Mouse (Mus musculus): Measurements from ENCODE around the gene Mrps21. TPM values are rescaled to one million over a fixed set of nuclear protein-coding genes. Genes with fewer than 3 reads are reported as not detected.

Mrps21 gene
- total and polyA plus RNA-seq, 3 experiments: 251 to 557 (median 317) TPM

- no peak overlapping the region for H3K4me3 ChIP-seq (replicated peaks in 1 of 3; ENCODE audit: low read depth in 2 of 3, low read length in 2 of 3, poor library complexity in 1 of 3)
- no peaks in the 10 kb centered on the region for H3K79me2 ChIP-seq (replicated peaks; ENCODE audit: control insufficient read depth, extremely low read depth, insufficient read depth, poor library complexity, severe bottlenecking)
- no peak overlapping the region for H3K27ac ChIP-seq (ENCODE audit: insufficient read depth, low read depth)
- H3K27me3 ChIP-seq (replicated peaks): peaks cover 12% of the 10 kb centered on the region
- H3K9me3 ChIP-seq (replicated peaks; ENCODE audit: low read length): no peaks in the 10 kb centered on the region
- no peak for TF ChIP-seq ZMIZ1 (IDR thresholded peaks at IDR 0.05; ENCODE audit: low read depth, low read length)
- no peak for TF ChIP-seq ELF1 (IDR thresholded peaks at IDR 0.05; ENCODE audit: low read depth, low read length)
- no peak for TF ChIP-seq EP300 (IDR thresholded peaks at IDR 0.05; ENCODE audit: low read length)
- TF ChIP-seq CTCF (conservative IDR thresholded peaks at IDR 0.05 in 1 of 2, IDR thresholded peaks at IDR 0.05 in 1 of 2; ENCODE audit: low read depth in 2 of 2, low read length in 2 of 2): no peak
- TF ChIP-seq MAX (IDR thresholded peaks at IDR 0.05; ENCODE audit: low read length): no peak
- H3K9ac ChIP-seq (ENCODE audit: insufficient read depth, low read depth): no peak overlapping the region
- in situ Hi-C loops (cut with MboI; ENCODE audit: low pct_ligation_motif_present, low pct_unique_long_range_greater_than_20kb, low sequenced_read_pairs): loop anchor here (5.0 kb wide), 1 partner anchor 37 kb away; no protein-coding TSS in a partner anchor
- no peak for DNase-seq (ENCODE audit: extremely low read depth)
- peaks cover 0 to 12% of the 10 kb centered on the region in 2 experiments for H3K36me3 ChIP-seq (replicated peaks in 1 of 2; ENCODE audit: control insufficient read depth in 1 of 2, insufficient read depth in 1 of 2, low read length in 1 of 2)
- H3K4me2 ChIP-seq (ENCODE audit: insufficient read depth, low read depth, poor library complexity, severe bottlenecking): no peak overlapping the region
- dilution Hi-C loops (cut with MboI; ENCODE audit: extremely low pct_ligation_motif_present, extremely low pct_unique_long_range_greater_than_20kb, low sequenced_read_pairs): no loop called here
- peaks cover 7 to 15% of the 10 kb centered on the region in 2 experiments; a peak in 3 of 4 replicates for H3K4me1 ChIP-seq (ENCODE audit: control insufficient read depth in 1 of 2, insufficient read depth in 2 of 2)
Observed at GRCm38 (mm10) chr3:95903753-95904502, 32.6 kb upstream of the Mrps21 start.

- no peaks in the 10 kb centered on the region for H3K79me2 ChIP-seq (replicated peaks; ENCODE audit: control insufficient read depth, extremely low read depth, insufficient read depth, poor library complexity, severe bottlenecking)
- no peak for TF ChIP-seq ETS1 (conservative IDR thresholded peaks at IDR 0.05; ENCODE audit: low read depth, low read length)
- TF ChIP-seq SMC3 (IDR thresholded peaks at IDR 0.05; ENCODE audit: low read depth, low read length): no peak
- TF ChIP-seq MXI1 (IDR thresholded peaks at IDR 0.05; ENCODE audit: low read depth, low read length): no peak
- TF ChIP-seq CTCF (conservative IDR thresholded peaks at IDR 0.05 in 1 of 2, IDR thresholded peaks at IDR 0.05 in 1 of 2; ENCODE audit: low read depth in 2 of 2, low read length in 2 of 2): no peak
- TF ChIP-seq IRF4 (IDR thresholded peaks at IDR 0.05; ENCODE audit: low read depth, low read length): no peak
- no peak for TF ChIP-seq CHD2 (IDR thresholded peaks at IDR 0.05; ENCODE audit: low read length)
- no peak for TF ChIP-seq ZNF384 (IDR thresholded peaks at IDR 0.05; ENCODE audit: low read depth, low read length)
- TF ChIP-seq UBTF (IDR thresholded peaks at IDR 0.05; ENCODE audit: low read depth, low read length): no peak
- TF ChIP-seq PAX5 (IDR thresholded peaks at IDR 0.05; ENCODE audit: low read length): no peak
- no peak for TF ChIP-seq MAZ (IDR thresholded peaks at IDR 0.05; ENCODE audit: low read depth, low read length)
- TF ChIP-seq POLR2AphosphoS2 (IDR thresholded peaks at IDR 0.05; ENCODE audit: low read depth, low read length): no peak
- no peak for TF ChIP-seq TBP (conservative IDR thresholded peaks at IDR 0.05; ENCODE audit: low read depth, low read length)
- TF ChIP-seq HCFC1 (IDR thresholded peaks at IDR 0.05; ENCODE audit: low read depth, low read length): no peak
- H3K27me3 ChIP-seq (replicated peaks): peaks cover 12% of the 10 kb centered on the region
- no peak overlapping the region for H3K27ac ChIP-seq (ENCODE audit: insufficient read depth, low read depth)
- H3K36me3 ChIP-seq (replicated peaks in 1 of 2; ENCODE audit: control insufficient read depth in 1 of 2, insufficient read depth in 1 of 2, low read length in 1 of 2): peaks cover 3 to 25% of the 10 kb centered on the region in 2 experiments
- in situ Hi-C loops (cut with MboI; ENCODE audit: low pct_ligation_motif_present, low pct_unique_long_range_greater_than_20kb, low sequenced_read_pairs) (loop anchor here (5.0 kb wide), 1 partner anchor 35 kb away; no protein-coding TSS in a partner anchor), dilution Hi-C loops (cut with MboI; ENCODE audit: extremely low pct_ligation_motif_present, extremely low pct_unique_long_range_greater_than_20kb, low sequenced_read_pairs) (no loop called here)
- peaks cover 7 to 15% of the 10 kb centered on the region in 2 experiments; a peak in 3 of 4 replicates for H3K4me1 ChIP-seq (ENCODE audit: control insufficient read depth in 1 of 2, insufficient read depth in 2 of 2)
- no peaks in the 10 kb centered on the region for H3K9me3 ChIP-seq (replicated peaks; ENCODE audit: low read length)
- DNase-seq (ENCODE audit: extremely low read depth): no peak
- H3K4me2 ChIP-seq (ENCODE audit: insufficient read depth, low read depth, poor library complexity, severe bottlenecking): no peak overlapping the region
- H3K9ac ChIP-seq (ENCODE audit: insufficient read depth, low read depth): no peak overlapping the region
- H3K4me3 ChIP-seq (replicated peaks in 1 of 3; ENCODE audit: low read depth in 2 of 3, low read length in 2 of 3, poor library complexity in 1 of 3): no peak overlapping the region
Observed at GRCm38 (mm10) chr3:95902643-95903042, 31.3 kb upstream of the Mrps21 start.
